In the genomic region with DNA sequence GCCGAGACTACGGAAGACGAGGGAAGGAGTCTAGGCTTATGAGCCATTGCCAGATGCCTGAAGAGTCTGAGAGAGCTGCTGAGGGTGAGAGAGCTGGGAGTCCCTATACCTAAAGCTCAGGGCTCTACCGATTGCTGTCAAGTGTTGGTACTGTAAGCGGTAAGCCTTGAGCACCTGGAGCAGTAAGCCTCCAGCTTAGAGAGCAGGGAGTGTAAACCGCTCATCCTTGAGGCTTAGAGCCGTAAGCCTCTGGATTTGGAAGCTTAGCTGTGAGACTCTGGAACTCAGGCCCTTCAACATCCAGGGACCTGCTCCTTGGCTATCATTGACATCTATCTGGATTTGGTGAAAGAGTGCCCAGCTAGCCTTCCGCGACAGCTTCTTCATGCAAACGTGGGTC, we compare ENCODE assay signal across 24 mouse cellular contexts. TPM values are rescaled to one million over a fixed set of nuclear protein-coding genes. Genes with fewer than 3 reads are reported as not detected.
"Had no signal": no experiment of that assay in that cellular context is flagged by ENCODE, and none has a peak within 500 bp of the region (broad histone marks: within the 10 kb centered on the region; RNA-seq: fewer than 3 reads in every experiment).

No protein-coding gene starts in this region.

- DNase-seq: right cerebral cortex, adult 18-20 months; right cerebral cortex, postnatal 14 days; right cerebral cortex, postnatal 25 days; right cerebral cortex, postnatal 4 days; spleen, adult 18-20 months; thymus, adult 18-20 months; thymus, adult 2 months; thymus, postnatal 14 days; thymus, postnatal 25 days; thymus, postnatal 36 days; thymus, postnatal 4 days had no signal

- H3K36me3 ChIP-seq: neural tube, embryonic 12.5 days; neural tube, embryonic 13.5 days; neural tube, embryonic 15.5 days; stomach, embryonic 15.5 days had no signal

- H3K9me3 ChIP-seq: neural tube, embryonic 12.5 days; neural tube, embryonic 13.5 days; neural tube, embryonic 15.5 days; stomach, embryonic 15.5 days had no signal

- H3K9ac ChIP-seq: neural tube, embryonic 12.5 days; neural tube, embryonic 13.5 days; neural tube, embryonic 15.5 days; stomach, embryonic 15.5 days had no signal

- H3K4me3 ChIP-seq: neural tube, embryonic 12.5 days; neural tube, embryonic 13.5 days; neural tube, embryonic 15.5 days; stomach, embryonic 15.5 days had no signal

- H3K27ac ChIP-seq: neural tube, embryonic 12.5 days; neural tube, embryonic 13.5 days; neural tube, embryonic 15.5 days; stomach, embryonic 15.5 days; stomach, postnatal 0 days had no signal

- H3K27me3 ChIP-seq: neural tube, embryonic 12.5 days; neural tube, embryonic 13.5 days; neural tube, embryonic 15.5 days; stomach, embryonic 15.5 days had no signal

- H3K4me2 ChIP-seq: neural tube, embryonic 12.5 days; neural tube, embryonic 13.5 days; neural tube, embryonic 15.5 days; stomach, embryonic 15.5 days had no signal

- H3K4me1 ChIP-seq: neural tube, embryonic 12.5 days; neural tube, embryonic 13.5 days; neural tube, embryonic 15.5 days; stomach, embryonic 15.5 days had no signal

RNA-seq across cellular contexts. Expression of gene 4930564D02Rik, which starts 5.9 kb away (rescaled TPM):
- total RNA-seq: neutrophil, adult 5-6 weeks had no signal
- polyA plus RNA-seq: neural tube, embryonic 12.5 days; neural tube, embryonic 13.5 days; neural tube, embryonic 14.5 days; neural tube, embryonic 15.5 days; small intestine, adult 2 months; spleen, adult 2 months; stomach, embryonic 14.5 days; stomach, embryonic 15.5 days; stomach, embryonic 16.5 days; stomach, postnatal 0 days; thymus, adult 2 months; thymus, postnatal 0 days; urinary bladder, adult 2 months had no signal
